ENCODE assay signal across 7 mouse cellular contexts in the genomic region with DNA sequence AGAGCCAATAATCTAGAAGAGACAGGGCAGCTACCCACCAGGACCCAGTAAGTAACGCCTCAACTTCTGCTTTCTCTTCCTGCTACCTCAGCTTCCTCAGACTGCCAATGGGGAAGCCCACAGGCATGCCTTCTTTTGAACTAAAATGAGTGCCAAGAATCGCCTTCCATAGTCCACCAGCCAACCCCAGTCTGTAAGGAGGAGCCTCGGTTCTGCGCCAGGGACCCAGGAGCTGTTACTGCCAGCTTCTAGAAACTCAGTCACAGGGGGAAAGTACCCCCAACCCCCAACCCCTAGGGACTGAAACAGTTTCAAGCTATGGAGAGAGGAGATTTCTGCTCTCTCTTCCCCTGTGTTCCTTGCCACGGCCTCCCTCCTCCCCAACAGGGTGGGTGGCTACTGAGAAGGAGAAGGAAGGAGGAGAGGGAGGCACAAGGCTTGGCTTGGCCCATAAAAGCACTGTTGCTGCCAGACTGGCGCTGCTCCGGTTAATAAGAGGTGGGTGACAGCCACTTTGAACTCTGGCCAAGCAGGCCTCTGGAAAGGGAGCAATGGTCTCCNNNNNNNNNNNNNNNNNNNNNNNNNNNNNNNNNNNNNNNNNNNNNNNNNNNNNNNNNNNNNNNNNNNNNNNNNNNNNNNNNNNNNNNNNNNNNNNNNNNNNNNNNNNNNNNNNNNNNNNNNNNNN. TPM values are rescaled to one million over a fixed set of nuclear protein-coding genes. Genes with fewer than 3 reads are reported as not detected.
DNase-seq lines count a peak whose midpoint lies in the region; ATAC-seq lines count a peak whose summit lies in the region.

No protein-coding gene starts in this region.

- peaks cover 9% of the 10 kb centered on the region; the same call in 1 of the 2 replicates for H3K36me3 ChIP-seq in embryonic facial prominence, embryonic 10.5 days (replicated peaks)
- H3K36me3 ChIP-seq in hindbrain, embryonic 11.5 days (ENCODE audit: control insufficient read depth, insufficient read depth, low read length): no peaks in the 10 kb centered on the region
- H3K36me3 ChIP-seq in liver, embryonic 15.5 days (replicated peaks): no peaks in the 10 kb centered on the region
- no peaks in the 10 kb centered on the region for H3K36me3 ChIP-seq in neural tube, embryonic 12.5 days

- ATAC-seq in hindbrain, embryonic 11.5 days (ENCODE audit: low FRiP score): peak; percentile 31
- ATAC-seq in liver, embryonic 15.5 days (ENCODE audit: insufficient read depth): peak; percentile 20; the same call in 1 of the 2 replicates
- peak; percentile 2; the same call in 1 of the 2 replicates for ATAC-seq in neural tube, embryonic 12.5 days (ENCODE audit: low FRiP score, low read depth)

- H3K27ac ChIP-seq in embryonic facial prominence, embryonic 10.5 days (replicated peaks): peak overlapping the region; percentile 63
- H3K27ac ChIP-seq in hindbrain, embryonic 11.5 days (ENCODE audit: low read depth, low read length): no peak overlapping the region; the same call in 1 of the 2 replicates
- peak overlapping the region; percentile 86 for H3K27ac ChIP-seq in liver, embryonic 15.5 days (replicated peaks)
- H3K27ac ChIP-seq in neural tube, embryonic 12.5 days: no peak overlapping the region

- peak overlapping the region; percentile 81; the same call in 1 of the 2 replicates for H3K4me3 ChIP-seq in embryonic facial prominence, embryonic 10.5 days
- no peak overlapping the region for H3K4me3 ChIP-seq in hindbrain, embryonic 11.5 days (ENCODE audit: low read depth, low read length)
- H3K4me3 ChIP-seq in liver, embryonic 15.5 days (replicated peaks): peak overlapping the region; percentile 75
- H3K4me3 ChIP-seq in neural tube, embryonic 12.5 days: no peak overlapping the region

- peaks cover 16% of the 10 kb centered on the region for H3K27me3 ChIP-seq in embryonic facial prominence, embryonic 10.5 days (replicated peaks; ENCODE audit: low read depth, poor library complexity, severe bottlenecking)
- no peaks in the 10 kb centered on the region for H3K27me3 ChIP-seq in hindbrain, embryonic 11.5 days (ENCODE audit: control insufficient read depth, insufficient read depth, low read length)
- H3K27me3 ChIP-seq in liver, embryonic 15.5 days: peaks cover 4% of the 10 kb centered on the region; the same call in 1 of the 2 replicates
- H3K27me3 ChIP-seq in neural tube, embryonic 12.5 days (replicated peaks): no peaks in the 10 kb centered on the region

- no peak overlapping the region for H3K4me2 ChIP-seq in hindbrain, embryonic 11.5 days (replicated peaks; ENCODE audit: low read depth, low read length)
- peak overlapping the region; percentile 91 for H3K4me2 ChIP-seq in liver, embryonic 15.5 days
- peak overlapping the region; percentile 40 for H3K4me2 ChIP-seq in neural tube, embryonic 12.5 days (replicated peaks)

- DNase-seq in 3134 (ENCODE audit: extremely low read depth, insufficient read length, low spot score): peak; percentile 65
- DNase-seq in 416B (ENCODE audit: low read depth): peak; percentile 93
- DNase-seq in embryonic facial prominence, embryonic 10.5 days (ENCODE audit: low spot score): no peak
- no peak for DNase-seq in hindbrain, embryonic 11.5 days (ENCODE audit: low spot score)
- no peak for DNase-seq in T-cell, adult 2 months (ENCODE audit: low spot score)

- peak overlapping the region; percentile 31; the same call in 1 of the 2 replicates for H3K9ac ChIP-seq in hindbrain, embryonic 11.5 days (ENCODE audit: low read depth, low read length)
- H3K9ac ChIP-seq in liver, embryonic 15.5 days: peak overlapping the region; percentile 36; the same call in 1 of the 2 replicates
- no peak overlapping the region for H3K9ac ChIP-seq in neural tube, embryonic 12.5 days

- H3K9me3 ChIP-seq in embryonic facial prominence, embryonic 10.5 days: no peaks in the 10 kb centered on the region
- H3K9me3 ChIP-seq in hindbrain, embryonic 11.5 days (ENCODE audit: control insufficient read depth, low read length): no peaks in the 10 kb centered on the region
- H3K9me3 ChIP-seq in liver, embryonic 15.5 days (replicated peaks): no peaks in the 10 kb centered on the region
- no peaks in the 10 kb centered on the region for H3K9me3 ChIP-seq in neural tube, embryonic 12.5 days

- H3K4me1 ChIP-seq in embryonic facial prominence, embryonic 10.5 days: peaks cover 27% of the 10 kb centered on the region
- peaks cover 5% of the 10 kb centered on the region for H3K4me1 ChIP-seq in hindbrain, embryonic 11.5 days (replicated peaks; ENCODE audit: control insufficient read depth, insufficient read depth, low read length)
- peaks cover 64% of the 10 kb centered on the region for H3K4me1 ChIP-seq in liver, embryonic 15.5 days (replicated peaks)
- H3K4me1 ChIP-seq in neural tube, embryonic 12.5 days: peaks cover 6% of the 10 kb centered on the region

- WGBS in embryonic facial prominence, embryonic 10.5 days: 86% methylated on average over 7 of the region's 7 CpGs
- WGBS in hindbrain, embryonic 11.5 days: 81% methylated on average over 7 of the region's 7 CpGs
- WGBS in liver, embryonic 15.5 days (ENCODE audit: insufficient replicate concordance): 39% methylated on average over 7 of the region's 7 CpGs
- WGBS in neural tube, embryonic 12.5 days: 75% methylated on average over 7 of the region's 7 CpGs

RNA-seq across cellular contexts. Expression of gene Cuedc2, which starts 0.9 kb away (rescaled TPM):
- 204 and 208 TPM in 2 replicates for polyA plus RNA-seq in embryonic facial prominence, embryonic 10.5 days (2016; fragmentation: Nextera tagmentation; extraction: Ambion mirVana)
- 252 and 260 TPM in 2 replicates for polyA plus RNA-seq in hindbrain, embryonic 11.5 days (2014; fragmentation: Nextera tagmentation; extraction: Ambion mirVana)
- 73.0 and 82.8 TPM in 2 replicates for polyA plus RNA-seq in liver, embryonic 15.5 days (2015; fragmentation: Nextera tagmentation; extraction: Ambion mirVana)
- 284 and 289 TPM in 2 replicates for polyA plus RNA-seq in neural tube, embryonic 12.5 days (2016; fragmentation: Nextera tagmentation; extraction: Ambion mirVana)

RNA-seq across cellular contexts. Expression of gene Mfsd13a, which starts 1.5 kb away (rescaled TPM):
- 8.0 and 8.4 TPM in 2 replicates for polyA plus RNA-seq in embryonic facial prominence, embryonic 10.5 days (2016; fragmentation: Nextera tagmentation; extraction: Ambion mirVana)
- 4.4 and 6.9 TPM in 2 replicates for polyA plus RNA-seq in hindbrain, embryonic 11.5 days (2014; fragmentation: Nextera tagmentation; extraction: Ambion mirVana)
- polyA plus RNA-seq in liver, embryonic 15.5 days (2015; fragmentation: Nextera tagmentation; extraction: Ambion mirVana): 12.5 and 14.8 TPM in 2 replicates
- polyA plus RNA-seq in neural tube, embryonic 12.5 days (2016; fragmentation: Nextera tagmentation; extraction: Ambion mirVana): 8.5 and 9.3 TPM in 2 replicates

RNA-seq across cellular contexts. Expression of gene 2310034G01Rik, which starts 10.7 kb away (rescaled TPM):
- 1.0 and 1.1 TPM in 2 replicates for polyA plus RNA-seq in embryonic facial prominence, embryonic 10.5 days (2016; fragmentation: Nextera tagmentation; extraction: Ambion mirVana)
- polyA plus RNA-seq in hindbrain, embryonic 11.5 days (2014; fragmentation: Nextera tagmentation; extraction: Ambion mirVana): 1.7 TPM in 2 replicates
- polyA plus RNA-seq in liver, embryonic 15.5 days (2015; fragmentation: Nextera tagmentation; extraction: Ambion mirVana): 0.22 and 0.46 TPM in 2 replicates
- 2.1 and 2.2 TPM in 2 replicates for polyA plus RNA-seq in neural tube, embryonic 12.5 days (2016; fragmentation: Nextera tagmentation; extraction: Ambion mirVana)

RNA-seq across cellular contexts. Expression of gene Fbxl15, which starts 11.4 kb away (rescaled TPM):
- 17.1 and 17.2 TPM in 2 replicates for polyA plus RNA-seq in embryonic facial prominence, embryonic 10.5 days (2016; fragmentation: Nextera tagmentation; extraction: Ambion mirVana)
- polyA plus RNA-seq in hindbrain, embryonic 11.5 days (2014; fragmentation: Nextera tagmentation; extraction: Ambion mirVana): 26.3 and 27.1 TPM in 2 replicates
- 12.2 and 12.4 TPM in 2 replicates for polyA plus RNA-seq in liver, embryonic 15.5 days (2015; fragmentation: Nextera tagmentation; extraction: Ambion mirVana)
- 26.8 and 28.2 TPM in 2 replicates for polyA plus RNA-seq in neural tube, embryonic 12.5 days (2016; fragmentation: Nextera tagmentation; extraction: Ambion mirVana)

RNA-seq across cellular contexts. Expression of gene Psd, which starts 12.5 kb away (rescaled TPM):
- polyA plus RNA-seq in embryonic facial prominence, embryonic 10.5 days (2016; fragmentation: Nextera tagmentation; extraction: Ambion mirVana): 2.5 and 3.5 TPM in 2 replicates
- 10.0 and 11.9 TPM in 2 replicates for polyA plus RNA-seq in hindbrain, embryonic 11.5 days (2014; fragmentation: Nextera tagmentation; extraction: Ambion mirVana)
- 5.0 and 5.7 TPM in 2 replicates for polyA plus RNA-seq in liver, embryonic 15.5 days (2015; fragmentation: Nextera tagmentation; extraction: Ambion mirVana)
- polyA plus RNA-seq in neural tube, embryonic 12.5 days (2016; fragmentation: Nextera tagmentation; extraction: Ambion mirVana): 29.9 and 31.6 TPM in 2 replicates

Comparison
In these comparisons a context has a peak if more than half of its experiments do, and no peak if none do; other contexts are left out.
1. DNase-seq: peak in 3134 (single experiment) and 416B (single experiment); none in embryonic facial prominence, embryonic 10.5 days (single experiment), hindbrain, embryonic 11.5 days (single experiment) and T-cell, adult 2 months (single experiment).
2. H3K27ac ChIP-seq: peak in embryonic facial prominence, embryonic 10.5 days (single experiment) and liver, embryonic 15.5 days (single experiment); none in hindbrain, embryonic 11.5 days (single experiment) and neural tube, embryonic 12.5 days (single experiment).
3. H3K4me3 ChIP-seq: peak in embryonic facial prominence, embryonic 10.5 days (single experiment) and liver, embryonic 15.5 days (single experiment); none in hindbrain, embryonic 11.5 days (single experiment) and neural tube, embryonic 12.5 days (single experiment).
4. Peak in every context shown above with its lines, with median percentiles within 50 percentile points of each other: ATAC-seq.